In the genomic region with DNA sequence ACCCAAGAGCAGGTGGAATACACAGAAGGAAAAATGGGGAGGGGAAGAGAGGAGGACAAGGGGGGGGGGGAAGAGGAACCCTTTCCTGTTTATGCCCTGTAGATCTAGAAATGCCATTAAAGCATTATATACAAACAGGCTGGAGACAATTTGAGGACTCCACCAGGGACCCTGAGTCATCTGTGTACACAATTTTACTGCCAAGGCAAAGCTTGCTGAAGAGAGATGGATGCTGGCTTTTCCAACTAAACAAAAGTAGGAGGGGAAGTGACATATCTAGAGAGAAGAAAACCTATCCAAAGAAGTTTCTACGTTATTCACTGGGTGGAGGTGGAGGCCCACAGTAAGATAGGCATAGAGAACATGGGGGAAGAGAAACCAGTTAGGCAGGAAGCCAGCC, we compare ENCODE assay signal across 1 mouse cellular context.
TF ChIP-seq lines count a peak whose summit lies in the region.

No protein-coding gene starts in this region.

TF ChIP-seq in CH12.LX, 34 proteins besides CTCF, POLR2A, EP300 and RAD21 (continued from another document):
- TF ChIP-seq SMC3 (IDR thresholded peaks at IDR 0.05; ENCODE audit: low read depth, low read length), result no peak
